Mouse (Mus musculus) intestine, embryonic 15.5 days (tissue): Measurements from ENCODE around the gene Ttc9b. TPM values are rescaled to one million over a fixed set of nuclear protein-coding genes. Genes with fewer than 3 reads are reported as not detected.

Experiments
- polyA plus RNA-seq: library from polyadenylated mRNA; unstranded; fragments of >200 nt; fragmentation: Nextera tagmentation; extraction: Ambion mirVana; gene quantifications from 2 replicates; pipeline ENCODE4 v1.2.1, GENCODE M21; 2015

The Ttc9b gene
- polyA plus RNA-seq, 1 experiment from 2014 or later = 2.3 TPM

Other genes with a start within 250 kb of the Ttc9b start
- gene Sptbn4, start 206.2 kb upstream of the Ttc9b start, polyA plus RNA-seq = 0.33 and 0.38 TPM in 2 replicates
- 60.4 and 77.5 TPM in 2 replicates for gene Blvrb, start 205.9 kb upstream of the Ttc9b start, polyA plus RNA-seq
- 25.7 and 27.0 TPM in 2 replicates for gene Sertad3, start 180.1 kb upstream of the Ttc9b start, polyA plus RNA-seq
- gene Sertad1, start 167.0 kb upstream of the Ttc9b start, polyA plus RNA-seq = 36.0 and 39.0 TPM in 2 replicates
- 2.7 and 3.2 TPM in 2 replicates for gene Prx, start 154.6 kb upstream of the Ttc9b start, polyA plus RNA-seq
- gene Hipk4, start 130.6 kb upstream of the Ttc9b start, polyA plus RNA-seq = 0.35 and 0.54 TPM in 2 replicates
- gene Pld3, start 100.7 kb upstream of the Ttc9b start, polyA plus RNA-seq = 64.5 and 65.0 TPM in 2 replicates
- gene 2310022A10Rik, start 100.7 kb upstream of the Ttc9b start, polyA plus RNA-seq = 21.7 and 24.1 TPM in 2 replicates
- 68.4 and 71.1 TPM in 2 replicates for gene Akt2, start 62.4 kb upstream of the Ttc9b start, polyA plus RNA-seq
- 5.6 and 5.8 TPM in 2 replicates for gene Map3k10, start 20.7 kb downstream of the Ttc9b start, polyA plus RNA-seq
- gene Zfp607b, start 35.4 kb downstream of the Ttc9b start, polyA plus RNA-seq = 2.8 and 3.3 TPM in 2 replicates
- gene Zfp60, start 77.5 kb downstream of the Ttc9b start, polyA plus RNA-seq = 24.3 and 25.0 TPM in 2 replicates
- gene Zfp626, start 153.3 kb downstream of the Ttc9b start, polyA plus RNA-seq = 1.6 and 1.8 TPM in 2 replicates
- gene Zfp59, start 184.7 kb downstream of the Ttc9b start, polyA plus RNA-seq = 5.9 and 6.4 TPM in 2 replicates
- 3.4 and 3.9 TPM in 2 replicates for gene Zfp607a, start 203.6 kb downstream of the Ttc9b start, polyA plus RNA-seq